Mouse (Mus musculus) cerebellum, adult (tissue): Measurements from ENCODE around the gene Otx1.

Experiments used
- ATAC-seq: cut with Nextera tagmentation; 2 replicates; pipeline ENCODE4 v1.9.2; 2017; ENCODE audit warnings: mild to moderate bottlenecking, moderate library complexity, mixed read lengths; ENCODE audit not compliant: insufficient number of reproducible peaks, low FRiP score, low TSS enrichment

The Otx1 gene

DNA sequence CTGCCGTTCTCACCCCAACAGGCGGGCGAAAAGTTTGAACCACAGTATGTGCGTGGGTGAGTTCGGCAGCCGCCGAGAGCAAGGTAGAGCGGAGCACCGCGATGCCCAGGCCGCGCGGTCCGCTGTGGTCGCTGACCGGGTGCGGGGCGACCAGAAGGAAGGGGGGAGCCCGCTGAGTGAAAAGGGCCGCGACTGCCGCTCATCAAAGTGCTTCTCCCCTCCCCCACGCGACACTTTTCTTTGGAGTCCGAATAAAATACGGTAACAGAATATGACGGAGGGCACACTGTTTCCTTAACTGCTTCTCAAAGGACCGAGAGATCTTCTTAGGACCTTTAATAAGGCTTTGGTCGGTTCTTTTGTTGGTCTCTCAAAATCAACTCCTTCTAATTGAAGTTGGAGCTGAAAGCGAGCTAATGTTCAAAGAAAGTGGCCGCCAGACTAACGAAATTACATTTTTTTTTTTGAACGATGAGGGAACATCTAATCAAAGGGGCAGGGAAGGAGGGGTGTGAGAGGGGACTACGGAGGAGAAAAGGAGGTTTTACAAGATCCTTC lies at the start of gene Otx1:
Gene Otx1 (minus strand): TSS at position 115 of the 558 bp plus-strand sequence.
- no peak for ATAC-seq

DNA sequence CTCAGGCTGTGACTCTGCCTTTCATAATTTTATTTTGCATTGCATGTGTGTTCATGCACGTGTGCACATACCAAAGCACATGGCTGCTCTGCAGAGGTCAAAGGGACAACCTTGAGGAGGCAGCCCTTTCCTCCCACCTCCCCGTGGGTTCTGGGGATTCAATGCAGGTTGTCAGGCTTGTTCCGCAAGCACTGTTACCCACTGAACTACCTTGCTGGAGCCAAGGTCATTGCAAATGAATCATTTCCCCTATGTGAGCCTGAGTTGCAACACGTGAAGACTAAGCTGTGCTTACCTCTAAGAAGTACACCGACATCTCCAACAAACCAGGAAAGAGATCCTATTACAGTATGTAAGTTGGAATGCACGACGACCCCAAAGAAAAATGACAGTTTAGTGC lies 48.2 kb upstream of the Otx1 start:
- ATAC-seq, result no peak

DNA sequence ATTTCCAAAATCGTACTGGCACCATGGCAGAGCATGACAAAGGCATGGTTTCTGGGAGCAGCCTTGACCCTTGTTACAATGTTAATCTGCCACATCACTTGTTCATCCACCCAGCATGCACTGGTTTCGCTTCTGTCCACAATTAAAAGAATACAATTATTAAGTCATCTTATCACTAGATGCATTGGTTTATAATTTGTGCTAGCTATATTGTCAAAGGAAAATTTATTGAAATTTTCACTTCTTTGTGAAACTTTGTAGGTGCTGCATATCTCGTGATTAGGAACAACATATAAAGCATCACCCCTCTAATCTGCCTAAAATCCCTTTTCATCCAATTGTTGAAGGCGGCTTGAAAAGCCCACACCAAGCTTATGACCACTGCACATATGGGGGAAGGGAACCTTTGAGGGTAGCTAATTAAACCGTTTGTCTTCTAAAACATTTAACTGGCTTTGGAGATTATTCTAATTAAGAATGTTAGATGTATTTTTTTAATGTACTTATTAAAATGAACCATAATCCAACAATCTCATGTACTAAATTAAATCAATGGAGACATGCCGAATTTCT lies 37.2 kb upstream of the Otx1 start:
- ATAC-seq, result no peak

DNA sequence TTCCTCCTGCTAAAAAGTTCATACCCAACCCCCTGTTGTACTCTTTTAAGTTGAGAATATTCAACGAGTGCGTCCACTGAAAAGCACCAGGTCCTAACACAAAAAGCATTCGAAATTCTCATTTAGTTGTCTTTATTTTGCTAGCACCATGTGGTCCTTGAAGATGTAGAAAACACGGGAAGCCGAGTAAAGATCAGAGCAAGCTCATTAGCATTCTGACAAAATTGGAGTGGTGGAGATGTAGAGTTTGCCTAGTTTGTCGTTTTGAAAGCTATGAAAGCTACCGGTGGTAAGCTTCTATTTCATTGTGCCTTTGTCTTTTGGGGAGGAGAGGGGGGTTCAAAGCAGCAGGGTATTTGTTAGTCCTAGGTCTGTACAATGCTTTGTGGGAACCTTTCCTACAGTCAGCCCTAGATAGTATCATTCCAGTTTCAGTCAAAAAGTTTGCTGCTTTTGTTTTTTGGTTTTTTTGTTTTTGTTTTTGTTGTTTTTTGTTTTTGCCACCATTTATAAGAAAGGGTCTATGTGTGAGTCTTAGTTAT lies 31.9 kb upstream of the Otx1 start:
- no peak for ATAC-seq

DNA sequence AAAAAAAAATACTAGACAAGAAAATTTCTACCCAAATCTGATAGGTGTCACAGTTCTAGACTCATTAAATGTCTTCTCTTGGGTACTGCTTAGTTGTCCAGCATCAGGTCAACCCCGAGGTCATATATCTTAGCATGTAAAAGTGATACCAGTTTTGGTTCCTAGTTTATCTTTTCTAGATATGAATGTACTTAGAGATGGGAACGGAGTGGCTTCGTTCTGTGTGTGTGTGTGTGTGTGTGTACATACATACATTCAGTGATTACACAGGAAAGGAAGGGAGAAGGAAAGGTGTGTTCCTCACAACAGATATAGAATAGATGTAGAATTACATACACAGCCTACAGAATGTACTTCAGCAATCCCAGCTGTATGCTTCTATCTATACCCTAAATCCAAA lies 30.9 kb upstream of the Otx1 start:
- ATAC-seq, result no peak

DNA sequence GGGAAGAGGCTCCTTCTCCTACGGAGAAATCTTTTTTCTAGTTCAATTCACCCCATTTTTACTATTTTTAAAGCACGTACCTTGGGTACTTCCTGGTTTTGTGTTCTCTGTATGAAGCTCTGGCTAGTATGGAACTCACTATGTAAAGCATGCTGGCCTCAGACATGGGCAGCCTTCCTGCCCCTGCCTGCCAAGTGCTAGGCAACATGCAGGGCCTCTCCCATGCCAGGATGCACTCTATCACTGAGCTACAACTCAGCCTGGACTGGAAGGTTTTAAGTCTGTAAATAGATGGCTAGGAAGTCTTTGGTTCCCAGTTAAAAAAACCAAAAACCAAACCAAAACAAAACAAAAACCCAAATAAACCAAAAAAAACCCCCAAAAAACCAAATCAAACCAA lies 17.9 kb upstream of the Otx1 start:
- no peak for ATAC-seq

DNA sequence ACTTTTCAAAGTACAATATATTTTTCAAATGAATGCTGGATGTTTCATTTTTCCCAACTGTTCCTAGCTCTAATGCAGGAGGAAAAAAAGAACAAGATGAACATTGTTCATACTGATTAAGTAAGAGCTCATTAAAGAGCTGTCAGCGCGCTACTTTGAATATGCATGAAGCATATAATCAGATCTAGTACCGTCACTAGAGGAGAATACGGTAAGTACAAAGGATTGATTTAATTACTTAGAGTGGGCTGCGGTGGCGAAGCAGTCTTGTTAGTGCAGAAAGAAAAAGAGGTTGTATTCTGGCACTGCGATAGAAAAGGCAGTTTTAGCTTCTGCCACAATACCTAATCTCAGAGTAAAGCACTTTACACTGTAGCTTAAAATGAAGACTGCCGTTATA lies 14.7 kb upstream of the Otx1 start:
- ATAC-seq, result no peak

DNA sequence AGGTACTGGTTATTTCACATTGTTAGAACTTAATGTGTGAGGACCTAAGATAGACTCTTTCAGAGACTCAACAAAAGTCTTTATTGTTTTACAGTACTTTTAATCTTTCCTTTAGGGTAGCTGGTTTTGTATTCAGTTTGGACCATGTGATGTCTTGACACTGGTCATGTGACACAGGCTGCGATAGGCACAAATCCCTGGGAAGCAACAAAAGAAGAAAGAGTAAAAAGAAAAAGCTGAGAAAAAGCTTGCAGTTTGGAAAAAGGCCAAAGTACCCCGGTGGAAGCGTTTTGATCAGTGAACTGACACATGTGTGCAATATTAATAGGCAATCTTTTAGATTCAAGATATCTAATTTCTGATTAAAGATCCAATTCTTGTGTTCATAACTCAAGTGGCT lies 13.6 kb upstream of the Otx1 start:
- no peak for ATAC-seq

DNA sequence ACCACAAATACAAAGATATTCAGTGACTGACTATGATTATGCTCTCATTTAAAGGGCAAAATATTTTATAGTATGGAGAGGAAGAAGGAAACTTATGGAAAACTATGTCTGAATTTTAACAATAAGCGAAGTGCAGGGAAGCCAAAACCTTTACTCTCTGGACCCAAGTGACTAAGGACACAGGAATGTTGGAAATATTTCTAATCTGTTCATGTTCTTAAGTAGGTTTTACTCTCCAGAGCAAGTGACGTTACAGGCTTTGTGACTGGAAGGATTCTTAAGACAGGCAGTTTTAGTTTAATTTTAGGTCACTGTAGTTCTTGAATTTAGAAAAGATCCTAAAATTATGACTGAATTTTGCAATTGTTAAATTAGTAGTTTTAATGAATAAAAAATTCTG lies 6.1 kb upstream of the Otx1 start:
- ATAC-seq, result no peak

DNA sequence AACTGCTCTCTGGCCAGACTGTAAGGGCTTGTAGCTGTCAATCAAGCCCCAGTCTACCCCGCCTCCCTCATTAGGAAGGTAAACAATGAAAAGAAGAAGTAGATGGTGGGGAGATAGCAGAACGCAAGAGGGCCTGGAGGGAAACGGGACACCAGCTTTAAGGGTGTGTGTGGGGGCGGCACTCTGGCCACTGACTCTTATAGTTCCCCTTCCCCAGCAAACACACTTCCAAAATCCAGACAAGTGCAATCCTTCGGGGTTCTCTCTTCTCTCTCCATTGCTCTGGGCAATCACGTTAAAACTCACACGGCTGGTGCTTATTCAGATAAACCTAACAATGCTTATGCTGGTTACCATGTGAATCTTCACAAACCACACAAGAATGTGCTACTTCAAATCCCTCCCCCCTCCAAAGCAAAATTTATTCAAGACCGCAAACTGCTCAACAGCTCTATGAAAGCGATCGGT lies 5.5 kb upstream of the Otx1 start:
- ATAC-seq, result no peak

DNA sequence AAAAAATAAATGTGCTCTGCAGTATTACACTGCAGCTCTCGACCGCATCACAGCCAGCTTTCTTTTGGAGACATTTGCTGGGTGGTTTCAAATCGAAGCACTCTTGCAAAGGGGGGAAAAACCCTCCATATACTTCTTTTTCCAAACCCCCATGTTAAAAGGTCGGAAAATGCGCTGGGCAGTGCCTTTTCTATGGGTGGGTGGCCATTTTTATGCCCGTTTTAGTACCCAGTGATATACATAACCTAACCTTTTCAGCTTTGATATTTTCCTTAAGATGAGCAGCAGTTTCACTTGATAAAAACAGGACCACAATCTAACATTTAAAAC lies 5.0 kb upstream of the Otx1 start:
- ATAC-seq, result no peak

DNA sequence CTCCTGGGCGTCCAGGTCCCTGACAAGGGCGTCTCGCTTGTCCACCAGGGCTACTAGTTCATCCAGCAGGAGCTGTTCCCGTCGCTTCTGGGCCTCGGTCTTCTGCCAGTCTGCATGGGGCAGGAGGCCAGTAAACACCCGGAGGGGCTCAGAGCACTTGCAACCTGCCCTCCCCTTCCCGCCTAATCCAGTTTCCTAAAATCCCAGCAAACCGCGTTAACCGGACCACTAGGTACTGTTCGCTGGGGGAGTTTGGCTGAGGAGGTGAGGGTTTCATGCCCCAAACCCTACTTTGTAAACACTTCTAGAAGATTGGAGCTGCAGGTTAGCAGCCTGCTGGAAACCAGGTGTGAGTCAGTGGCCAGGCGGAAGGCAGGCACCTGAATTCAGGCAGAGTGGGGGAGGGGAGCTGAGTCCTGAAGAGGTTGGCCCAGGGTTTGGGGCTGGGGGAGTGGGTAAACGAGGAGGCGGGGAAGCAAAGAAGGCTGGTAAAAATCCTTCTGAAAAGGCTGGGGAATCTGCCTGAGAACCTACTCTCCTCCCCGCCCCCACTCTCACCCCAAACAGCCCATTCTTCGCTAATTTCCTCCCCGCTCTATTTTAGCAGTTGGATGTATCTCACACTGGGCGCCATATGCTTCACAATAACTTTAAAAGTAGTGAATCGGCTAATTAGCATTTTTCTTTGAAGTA lies 4.5 kb upstream of the Otx1 start:
- no peak for ATAC-seq

DNA sequence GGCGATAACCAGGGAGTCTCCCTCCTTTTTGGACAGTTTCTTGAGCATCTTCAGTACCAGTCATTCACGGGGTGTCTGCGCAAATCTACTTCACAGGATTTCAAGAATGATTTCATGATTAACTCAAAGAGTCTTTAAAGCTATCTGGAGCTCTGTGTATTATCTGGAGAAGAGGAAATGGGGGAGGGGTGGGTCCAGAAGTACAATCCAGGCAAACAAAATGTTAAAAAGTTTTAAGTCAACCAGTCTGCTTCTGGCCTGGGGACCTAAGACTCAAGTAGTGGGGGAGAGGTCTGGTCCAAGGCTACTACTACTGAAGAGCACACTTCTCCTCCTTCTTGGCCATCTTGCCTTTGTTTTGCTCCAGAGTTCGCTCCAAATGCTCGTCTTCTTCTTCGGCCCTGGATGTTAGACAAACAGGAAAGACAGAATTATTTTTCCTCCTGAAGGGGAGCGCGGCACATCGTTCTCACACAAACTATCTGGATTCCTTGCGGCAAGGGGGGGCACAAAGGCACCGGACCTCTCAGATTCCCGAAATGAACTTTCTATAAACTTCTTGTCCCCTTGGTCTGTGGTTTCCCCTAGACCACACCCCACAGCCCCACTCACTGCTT lies 3.9 kb upstream of the Otx1 start:
- no peak for ATAC-seq

DNA sequence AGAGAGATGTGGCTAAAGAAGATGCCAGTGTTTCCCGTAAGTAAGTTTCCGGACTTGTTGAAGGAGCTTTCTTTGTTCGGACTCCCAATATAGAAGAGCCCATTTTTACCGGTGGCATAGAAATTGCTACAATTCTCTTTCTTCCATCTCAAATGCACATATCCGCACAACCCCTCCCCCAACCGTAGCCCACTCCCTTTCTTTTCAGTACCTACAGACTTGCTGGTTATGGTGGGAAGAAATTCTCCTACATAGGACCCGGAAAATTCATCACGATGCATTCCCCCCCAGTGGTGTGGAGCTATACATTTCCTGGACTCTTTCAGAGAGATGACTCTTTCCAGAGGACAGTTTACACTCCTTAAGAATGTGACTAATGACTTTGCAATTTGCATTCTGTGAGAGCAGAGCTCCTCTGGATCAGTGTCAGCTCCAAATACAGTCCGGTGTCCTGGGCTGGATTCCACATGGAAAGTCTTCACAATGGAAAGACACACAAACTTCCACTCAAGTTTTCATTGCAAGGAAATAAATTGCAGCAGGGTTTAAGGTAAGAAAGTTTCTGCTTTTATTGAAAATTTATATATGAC lies 2.7 kb upstream of the Otx1 start:
- no peak for ATAC-seq

DNA sequence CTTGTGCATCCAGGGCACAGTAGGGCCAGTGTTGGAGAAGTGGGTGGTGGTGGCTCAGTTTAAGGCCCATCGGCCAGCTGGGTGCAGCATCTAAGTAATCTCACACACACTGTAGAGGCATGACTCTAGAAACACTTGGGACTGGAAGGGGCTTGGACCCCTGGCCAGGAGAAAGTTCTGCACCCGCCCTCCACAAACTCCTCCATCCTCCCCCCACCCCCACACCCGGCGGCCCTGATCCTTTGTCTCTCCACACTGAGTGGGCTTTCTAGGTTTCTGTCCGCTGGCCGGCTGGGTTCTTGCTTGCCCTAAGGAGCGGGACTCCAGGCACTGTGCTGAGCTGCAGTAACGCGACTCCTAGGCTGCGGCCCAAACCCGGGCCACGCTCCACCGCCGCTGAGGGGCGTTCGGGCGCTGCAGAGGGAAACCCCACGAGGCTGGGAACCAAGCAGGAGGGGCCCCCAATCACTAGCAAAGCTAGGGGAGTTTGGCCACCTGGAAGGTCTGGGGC lies 1.7 kb upstream of the Otx1 start:
- no peak for ATAC-seq

DNA sequence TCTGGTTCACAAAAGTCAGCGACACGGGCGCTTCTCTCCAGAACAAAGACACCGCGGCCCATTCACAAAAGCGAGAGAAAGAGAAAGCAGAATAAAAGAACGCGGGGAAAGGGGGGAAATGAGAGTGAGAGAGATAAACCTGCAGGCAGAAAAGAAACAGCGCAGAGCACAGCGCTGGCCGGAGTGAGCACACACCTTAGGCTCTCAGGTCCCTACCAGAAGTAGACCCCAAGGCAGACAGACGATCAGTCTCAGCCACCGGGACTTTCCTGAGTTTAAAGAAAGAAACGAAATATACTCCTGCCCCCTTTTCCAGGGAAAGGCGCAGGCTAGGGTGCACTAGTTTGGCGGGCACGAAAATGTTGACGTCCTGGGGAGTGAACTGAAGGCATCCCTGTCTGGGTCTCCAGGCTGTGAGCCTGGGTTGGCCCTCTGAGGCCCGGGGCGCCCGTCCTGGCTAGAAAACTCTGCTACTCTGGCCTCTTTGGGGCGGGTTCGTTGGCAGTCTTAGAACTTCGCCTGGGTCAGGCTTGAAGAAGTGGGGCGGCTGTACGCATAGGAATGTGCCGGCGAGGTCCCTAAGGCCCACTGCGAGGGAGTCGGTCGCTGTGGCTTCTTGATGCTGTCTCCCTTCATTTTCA lies 764 bp upstream of the Otx1 start:
- ATAC-seq, result no peak

DNA sequence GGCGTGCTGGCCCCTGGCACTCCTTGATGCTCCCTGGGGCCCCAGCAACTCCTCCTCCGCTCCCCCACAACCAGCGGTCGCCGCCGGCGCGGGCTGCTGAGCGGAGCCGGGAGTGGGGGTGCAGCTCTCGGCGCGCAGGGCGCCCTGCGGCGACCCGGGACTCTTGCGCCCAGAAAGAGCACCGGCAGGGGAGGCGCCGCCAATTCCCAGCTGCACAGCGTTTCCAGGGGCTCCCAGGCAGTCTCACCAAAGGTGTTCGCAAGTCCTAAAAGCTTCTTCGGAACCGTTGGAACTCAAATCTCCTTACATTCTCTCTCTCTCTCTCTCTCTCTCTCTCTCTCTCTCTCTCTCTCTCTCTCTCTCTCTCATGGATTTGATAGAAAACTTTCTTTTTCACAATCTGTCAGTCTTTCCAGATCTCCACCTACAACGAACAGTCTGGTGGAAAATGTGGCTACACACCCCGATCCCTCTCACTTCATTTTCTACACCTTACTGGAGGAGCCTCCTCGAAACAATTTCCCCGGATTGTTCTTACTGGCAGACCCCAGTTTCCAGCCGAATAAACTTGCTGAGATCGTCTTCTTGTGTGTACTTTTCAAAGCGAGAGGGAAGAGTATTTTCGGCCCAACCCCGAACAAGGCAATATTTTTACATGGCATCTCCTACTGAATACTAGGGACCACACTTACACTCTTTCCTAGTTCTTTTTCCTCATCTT lies 475 bp downstream of the Otx1 start:
- ATAC-seq, result no peak

DNA sequence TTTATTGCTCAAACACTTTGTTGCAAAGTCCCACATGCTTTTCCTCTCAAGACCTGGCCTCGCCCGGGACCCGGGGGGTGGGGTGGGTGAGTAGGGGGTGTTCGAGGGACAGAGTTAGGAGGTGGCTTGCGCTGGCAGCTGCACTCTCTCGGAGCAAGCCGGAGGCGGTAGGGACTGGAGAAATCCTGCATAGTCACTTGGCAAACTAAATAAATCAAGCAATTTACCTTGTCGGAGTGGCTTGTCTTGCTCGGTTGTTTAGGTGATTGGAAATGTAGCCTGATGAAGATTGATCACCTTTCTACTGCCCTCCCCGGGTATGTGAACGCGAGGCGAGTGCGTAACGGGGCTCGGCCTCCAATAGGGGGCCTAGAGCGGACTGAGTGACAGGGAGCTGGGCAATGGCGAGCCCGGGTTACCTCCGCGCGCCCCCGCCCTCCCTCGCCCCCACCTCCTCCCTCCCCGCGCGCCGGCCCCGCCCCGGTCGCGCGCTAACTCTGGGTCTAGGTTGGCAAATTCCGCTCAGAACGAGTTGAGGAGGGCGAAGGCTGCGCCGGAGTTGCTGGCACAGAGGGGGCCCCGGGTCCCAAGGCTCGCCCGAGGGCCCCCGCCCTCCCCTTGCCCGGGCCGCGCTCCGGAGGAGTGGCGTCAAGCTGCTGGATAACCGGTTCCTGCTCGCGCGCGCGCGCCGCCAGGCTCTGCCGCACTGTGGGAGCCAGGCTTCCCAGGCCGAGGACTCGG lies 1.2 kb downstream of the Otx1 start:
- no peak; the same call in 1 of the 2 replicates for ATAC-seq
